Mouse (Mus musculus) thymus, adult 2 months (tissue): ENCODE data around the gene Stk38l. TPM values are rescaled to one million over a fixed set of nuclear protein-coding genes. Genes with fewer than 3 reads are reported as not detected.

Source experiments
- DNase-seq: peaks from one replicate; pipeline ENCODE4 v3.0.0; 2021
- H3K27ac ChIP-seq: fragments of 200-500 bp; 2 replicates; pipeline ENCODE4 v1.5.1; 2012; ENCODE audit warnings: low read length, control low read depth; ENCODE audit not compliant: control insufficient read depth, insufficient read depth
- H3K27me3 ChIP-seq: fragments of 200-500 bp; 2 replicates; pipeline ENCODE4 v1.6.1; 2012; ENCODE audit warnings: mild to moderate bottlenecking, low read length, moderate library complexity, mixed read lengths; ENCODE audit not compliant: control insufficient read depth, insufficient read depth
- H3K36me3 ChIP-seq: fragments of 200-500 bp; 2 replicates; pipeline ENCODE4 v1.6.1; 2012; ENCODE audit warnings: mild to moderate bottlenecking, low read length, moderate library complexity; ENCODE audit not compliant: control insufficient read depth, insufficient read depth
- H3K4me1 ChIP-seq: fragments of 200-500 bp; replicated peaks from 2 replicates; pipeline ENCODE4 v1.6.1; 2012; ENCODE audit warnings: low read length; ENCODE audit not compliant: control insufficient read depth, insufficient read depth
- H3K4me3 ChIP-seq: fragments of 200-500 bp; 2 replicates; pipeline ENCODE4 v1.5.1; 2012; ENCODE audit warnings: mild to moderate bottlenecking, low read length, control low read depth, moderate library complexity; ENCODE audit not compliant: control insufficient read depth, insufficient read depth
- CTCF ChIP-seq: fragments of 200-500 bp; IDR thresholded peaks from 2 replicates; pipeline ENCODE4 v1.5.1; 2012; ENCODE audit warnings: mild to moderate bottlenecking, control low read depth, low read length, moderate library complexity, borderline replicate concordance; ENCODE audit not compliant: control insufficient read depth, poor library complexity, insufficient read depth; ENCODE audit errors: extremely low read depth
- POLR2A ChIP-seq: fragments of 200-500 bp; IDR thresholded peaks from 2 replicates; pipeline ENCODE4 v1.6.1; 2012; ENCODE audit warnings: mild to moderate bottlenecking, low read length, control low read depth, moderate library complexity; ENCODE audit not compliant: control insufficient read depth, poor library complexity, insufficient read depth; ENCODE audit errors: extremely low read depth
- WGBS: fragments of 180-500 bp; shearing (Covaris S2); methylation state at CpG from one replicate; pipeline ENCODE4 v1.1.7; 2018; 5-methylcytosine and 5-hydroxymethylcytosine counted together
- polyA plus RNA-seq: library from polyadenylated mRNA; depleted of rRNA; stranded (reverse); fragments of >200 nt; gene quantifications from 2 replicates; pipeline ENCODE4 v1.2.3, GENCODE M21; 2012

Stk38l gene
- polyA plus RNA-seq, 1 experiment, result 3.8 TPM

- Histone ChIP-seq H3K27ac (no peak overlapping the region), H3K36me3 (no peaks in the 10 kb centered on the region), H3K27me3 (no peaks in the 10 kb centered on the region), H3K4me3 (no peak overlapping the region), H3K4me1 (peaks cover 3% of the 10 kb centered on the region)
- TF ChIP-seq CTCF (no peak), POLR2A (no peak)
- WGBS, result 94% methylated on average over 1 of the region's 1 CpGs
- no peak for DNase-seq
These were observed 20.4 kb downstream of the Stk38l start for GRCm38 (mm10) chr6:146745180-146745579.

- TF ChIP-seq POLR2A (no peak), CTCF (no peak)
- DNase-seq, result no peak
- Histone ChIP-seq H3K4me1 (peaks cover 3% of the 10 kb centered on the region), H3K27ac (no peak overlapping the region), H3K4me3 (no peak overlapping the region), H3K36me3 (no peaks in the 10 kb centered on the region), H3K27me3 (no peaks in the 10 kb centered on the region)
- 83% methylated on average over 5 of the region's 5 CpGs for WGBS
These were observed 21.8 kb downstream of the Stk38l start for GRCm38 (mm10) chr6:146746577-146746976.

DNA sequence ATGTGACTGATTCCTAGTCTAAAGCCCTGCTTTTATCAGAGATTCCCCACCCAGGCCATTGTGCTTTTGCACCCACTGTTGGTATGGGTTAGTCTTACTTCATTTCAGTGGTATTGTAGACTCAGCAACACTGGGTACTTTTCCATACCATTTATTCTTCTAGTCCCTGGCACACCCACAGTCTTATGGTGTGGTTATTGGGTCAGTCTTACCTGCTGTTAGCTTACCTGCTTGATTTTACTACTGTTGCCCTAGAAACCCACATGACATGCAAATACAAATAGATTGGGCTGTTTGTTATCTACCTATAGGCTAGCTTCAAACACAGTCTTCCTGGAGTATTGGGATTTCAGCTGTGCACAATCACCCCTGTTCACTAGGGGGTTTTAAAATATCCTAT is 22.3 kb downstream of the Stk38l start:
- Histone ChIP-seq H3K4me3 (no peak overlapping the region), H3K36me3 (no peaks in the 10 kb centered on the region), H3K4me1 (peaks cover 5% of the 10 kb centered on the region), H3K27me3 (no peaks in the 10 kb centered on the region), H3K27ac (no peak overlapping the region)
- TF ChIP-seq POLR2A (no peak), CTCF (no peak)
- no peak for DNase-seq

- Histone ChIP-seq H3K27me3 (no peaks in the 10 kb centered on the region), H3K4me1 (peaks cover 5% of the 10 kb centered on the region), H3K27ac (no peak overlapping the region), H3K4me3 (no peak overlapping the region), H3K36me3 (no peaks in the 10 kb centered on the region)
- TF ChIP-seq POLR2A, result no peak
- TF ChIP-seq CTCF, result no peak
- WGBS, result 87% methylated on average over 1 of the region's 1 CpGs
- no peak for DNase-seq
These were observed 23.5 kb downstream of the Stk38l start for GRCm38 (mm10) chr6:146748271-146748670.

GRCm38 (mm10) chr6:146751671-146752070 is 26.9 kb downstream of the Stk38l start:
- H3K36me3 ChIP-seq, result no peaks in the 10 kb centered on the region
- H3K27ac ChIP-seq, result no peak overlapping the region
- H3K27me3 ChIP-seq, result no peaks in the 10 kb centered on the region
- WGBS, result 86% methylated on average over 1 of the region's 1 CpGs
- DNase-seq, result no peak
- TF ChIP-seq POLR2A (no peak), CTCF (no peak)
- no peak overlapping the region for H3K4me3 ChIP-seq
- H3K4me1 ChIP-seq, result 0 out of 2 replicates have a peak, but pooled peaks cover 2% of the 10 kb centered on the region

- H3K4me1 ChIP-seq, result 0 out of 2 replicates have a peak, but pooled peaks cover 2% of the 10 kb centered on the region
- no peak for DNase-seq
- no peaks in the 10 kb centered on the region for H3K36me3 ChIP-seq
- no peak for TF ChIP-seq POLR2A
- H3K4me3 ChIP-seq, result no peak overlapping the region
- 73% methylated on average over 2 of the region's 2 CpGs for WGBS
- no peaks in the 10 kb centered on the region for H3K27me3 ChIP-seq
- no peak overlapping the region for H3K27ac ChIP-seq
These were observed 27.4 kb downstream of the Stk38l start for GRCm38 (mm10) chr6:146752178-146752577.

GRCm38 (mm10) chr6:146752612-146753011 is 27.8 kb downstream of the Stk38l start:
- 93% methylated on average over 1 of the region's 1 CpGs for WGBS
- no peaks in the 10 kb centered on the region for H3K36me3 ChIP-seq
- no peak overlapping the region for H3K4me3 ChIP-seq
- TF ChIP-seq CTCF (no peak), POLR2A (no peak)
- no peaks in the 10 kb centered on the region for H3K27me3 ChIP-seq
- no peak for DNase-seq
- H3K27ac ChIP-seq, result no peak overlapping the region
- H3K4me1 ChIP-seq, result 0 out of 2 replicates have a peak, but pooled peaks cover 2% of the 10 kb centered on the region
